Mouse (Mus musculus): ENCODE results near the gene Pla2r1. TPM values are rescaled to one million over a fixed set of nuclear protein-coding genes. Genes with fewer than 3 reads are reported as not detected.

Pla2r1 gene
- polyA plus RNA-seq, 1 experiment from 2014 or later, result 3.7 TPM

- no peaks in the 10 kb centered on the region for H3K9me3 ChIP-seq (replicated peaks; ENCODE audit: low read length)
- H3K9ac ChIP-seq (ENCODE audit: low read depth, low read length), result no peak overlapping the region
- no peak overlapping the region for H3K27ac ChIP-seq
- H3K4me2 ChIP-seq (ENCODE audit: low read length), result no peak overlapping the region
- peak; percentile 52 for TF ChIP-seq CTCF (IDR thresholded peaks at IDR 0.05; ENCODE audit: low read depth)
- 39% methylated on average over 3 of the region's 3 CpGs for WGBS
- no peaks in the 10 kb centered on the region for H3K36me3 ChIP-seq (ENCODE audit: insufficient read depth, low read length)
- H3K4me3 ChIP-seq (replicated peaks; ENCODE audit: low read depth, low read length), result no peak overlapping the region
- DNase-seq (ENCODE audit: low spot score) (peak; percentile 54), ATAC-seq (replicated peaks; ENCODE audit: low FRiP score, low read depth) (no peak)
- no peaks in the 10 kb centered on the region for H3K4me1 ChIP-seq (replicated peaks; ENCODE audit: insufficient read depth, low read length)
- no peaks in the 10 kb centered on the region for H3K27me3 ChIP-seq (ENCODE audit: insufficient read depth, low read length)
Measured at GRCm38 (mm10) chr2:60441875-60442274, 111.2 kb downstream of the Pla2r1 start.

GRCm38 (mm10) chr2:60436802-60437201 lies 116.3 kb downstream of the Pla2r1 start:
- DNase-seq (ENCODE audit: low spot score) (peak; percentile 76), ATAC-seq (replicated peaks; ENCODE audit: low FRiP score, low read depth) (no peak; the same call in 1 of the 2 replicates)
- 35% methylated on average over 5 of the region's 5 CpGs for WGBS
- Histone ChIP-seq H3K4me3 (replicated peaks; ENCODE audit: low read depth, low read length) (no peak overlapping the region), H3K27ac (no peak overlapping the region), H3K4me1 (replicated peaks; ENCODE audit: insufficient read depth, low read length) (no peaks in the 10 kb centered on the region), H3K36me3 (ENCODE audit: insufficient read depth, low read length) (no peaks in the 10 kb centered on the region), H3K27me3 (ENCODE audit: insufficient read depth, low read length) (no peaks in the 10 kb centered on the region), H3K4me2 (ENCODE audit: low read length) (no peak overlapping the region), H3K9ac (ENCODE audit: low read depth, low read length) (no peak overlapping the region), H3K9me3 (replicated peaks; ENCODE audit: low read length) (no peaks in the 10 kb centered on the region)
- TF ChIP-seq CTCF (IDR thresholded peaks at IDR 0.05; ENCODE audit: low read depth), result no peak

GRCm38 (mm10) chr2:60430315-60431021 lies 122.6 kb downstream of the Pla2r1 start:
- H3K4me3 ChIP-seq (replicated peaks; ENCODE audit: low read depth, low read length), result no peak overlapping the region
- no peak for ATAC-seq (replicated peaks; ENCODE audit: low FRiP score, low read depth)
- no peak overlapping the region for H3K9ac ChIP-seq (ENCODE audit: low read depth, low read length)
- no peaks in the 10 kb centered on the region for H3K27me3 ChIP-seq (ENCODE audit: insufficient read depth, low read length)
- no peaks in the 10 kb centered on the region for H3K4me1 ChIP-seq (replicated peaks; ENCODE audit: insufficient read depth, low read length)
- whole genome bisulfite sequencing, result 74% methylated on average over 8 of the region's 8 CpGs
- H3K4me2 ChIP-seq (ENCODE audit: low read length), result no peak overlapping the region
- no peak overlapping the region for H3K27ac ChIP-seq
- no peaks in the 10 kb centered on the region for H3K36me3 ChIP-seq (ENCODE audit: insufficient read depth, low read length)
- no peak for TF ChIP-seq CTCF (IDR thresholded peaks at IDR 0.05; ENCODE audit: low read depth)
- DNase-seq (ENCODE audit: low spot score), result no peak
- H3K9me3 ChIP-seq (replicated peaks; ENCODE audit: low read length), result no peaks in the 10 kb centered on the region

- no peak overlapping the region for H3K27ac ChIP-seq
- no peaks in the 10 kb centered on the region for H3K9me3 ChIP-seq (replicated peaks; ENCODE audit: low read length)
- no peaks in the 10 kb centered on the region for H3K36me3 ChIP-seq (ENCODE audit: insufficient read depth, low read length)
- peak; percentile 92 for TF ChIP-seq CTCF (IDR thresholded peaks at IDR 0.05; ENCODE audit: low read depth)
- H3K4me3 ChIP-seq (replicated peaks; ENCODE audit: low read depth, low read length), result no peak overlapping the region
- no peak overlapping the region for H3K4me2 ChIP-seq (ENCODE audit: low read length)
- DNase-seq (ENCODE audit: low spot score), result peak; percentile 87
- H3K4me1 ChIP-seq (replicated peaks; ENCODE audit: insufficient read depth, low read length), result no peaks in the 10 kb centered on the region
- H3K27me3 ChIP-seq (ENCODE audit: insufficient read depth, low read length), result no peaks in the 10 kb centered on the region
- 6% methylated on average over 6 of the region's 6 CpGs for WGBS
- peak; percentile 82 for ATAC-seq (replicated peaks; ENCODE audit: low FRiP score, low read depth)
- H3K9ac ChIP-seq (ENCODE audit: low read depth, low read length), result no peak overlapping the region
Measured at GRCm38 (mm10) chr2:60418075-60418474, 135.0 kb downstream of the Pla2r1 start.

- 39% methylated on average over 8 of the region's 8 CpGs for WGBS
- ATAC-seq (replicated peaks; ENCODE audit: low FRiP score, low read depth) (0 out of 2 replicates have a peak, but pooled peaks have one; percentile 44), DNase-seq (ENCODE audit: low spot score) (no peak)
- no peak for TF ChIP-seq CTCF (IDR thresholded peaks at IDR 0.05; ENCODE audit: low read depth)
- H3K36me3 ChIP-seq (ENCODE audit: insufficient read depth, low read length), result no peaks in the 10 kb centered on the region
- H3K4me3 ChIP-seq (replicated peaks; ENCODE audit: low read depth, low read length), result no peak overlapping the region
- no peak overlapping the region for H3K27ac ChIP-seq
- no peak overlapping the region for H3K9ac ChIP-seq (ENCODE audit: low read depth, low read length)
- no peak overlapping the region for H3K4me2 ChIP-seq (ENCODE audit: low read length)
- no peaks in the 10 kb centered on the region for H3K9me3 ChIP-seq (replicated peaks; ENCODE audit: low read length)
- peaks cover 5% of the 10 kb centered on the region; the same call in 1 of the 2 replicates for H3K4me1 ChIP-seq (replicated peaks; ENCODE audit: insufficient read depth, low read length)
- no peaks in the 10 kb centered on the region for H3K27me3 ChIP-seq (ENCODE audit: insufficient read depth, low read length)
Measured at GRCm38 (mm10) chr2:60414334-60414733, 138.8 kb downstream of the Pla2r1 start.

- Histone ChIP-seq H3K27me3 (ENCODE audit: insufficient read depth, low read length) (no peaks in the 10 kb centered on the region), H3K36me3 (ENCODE audit: insufficient read depth, low read length) (no peaks in the 10 kb centered on the region), H3K4me2 (ENCODE audit: low read length) (no peak overlapping the region), H3K9me3 (replicated peaks; ENCODE audit: low read length) (no peaks in the 10 kb centered on the region), H3K4me3 (replicated peaks; ENCODE audit: low read depth, low read length) (no peak overlapping the region), H3K4me1 (replicated peaks; ENCODE audit: insufficient read depth, low read length) (peaks cover 5% of the 10 kb centered on the region; the same call in 1 of the 2 replicates), H3K27ac (no peak overlapping the region), H3K9ac (ENCODE audit: low read depth, low read length) (no peak overlapping the region)
- DNase-seq (ENCODE audit: low spot score) (no peak), ATAC-seq (replicated peaks; ENCODE audit: low FRiP score, low read depth) (no peak)
- 70% methylated on average over 18 of the region's 18 CpGs for WGBS
- TF ChIP-seq CTCF (IDR thresholded peaks at IDR 0.05; ENCODE audit: low read depth), result no peak
Measured at GRCm38 (mm10) chr2:60413006-60413650, 140.0 kb downstream of the Pla2r1 start.
